Mouse (Mus musculus) ES-Bruce4 (cell line): Measurements from ENCODE around the gene Prkn. TPM values are rescaled to one million over a fixed set of nuclear protein-coding genes. Genes with fewer than 3 reads are reported as not detected.

ENCODE experiments used
- H3K27ac ChIP-seq: 2 replicates; pipeline ENCODE4 v1.5.1; 2012; ENCODE audit warnings: low read length, inconsistent platforms; ENCODE audit not compliant: insufficient read depth
- H3K27me3 ChIP-seq: 2 replicates; pipeline ENCODE4 v1.6.1; 2012; ENCODE audit warnings: mild to moderate bottlenecking, low read length, inconsistent platforms; ENCODE audit not compliant: control insufficient read depth, poor library complexity, insufficient read depth, severe bottlenecking
- H3K36me3 ChIP-seq: 2 replicates; pipeline ENCODE4 v1.6.1; 2012; ENCODE audit warnings: inconsistent platforms, mild to moderate bottlenecking, low read length, moderate library complexity; ENCODE audit not compliant: control insufficient read depth, poor library complexity, insufficient read depth, severe bottlenecking
- H3K4me1 ChIP-seq: one replicate; pipeline ENCODE4 v1.8.1; 2011; ENCODE audit warnings: low read length; ENCODE audit not compliant: control insufficient read depth, insufficient read depth
- H3K4me3 ChIP-seq: 2 replicates; pipeline ENCODE4 v1.5.1; 2011; ENCODE audit warnings: low read depth, mild to moderate bottlenecking, low read length
- H3K9ac ChIP-seq: 2 replicates; pipeline ENCODE4 v1.6.1; 2012; ENCODE audit warnings: low read depth, mild to moderate bottlenecking, inconsistent platforms; ENCODE audit not compliant: poor library complexity, severe bottlenecking
- H3K9me3 ChIP-seq: replicated peaks from 2 replicates; pipeline ENCODE4 v1.6.1; 2012; ENCODE audit warnings: mild to moderate bottlenecking, low read length, inconsistent platforms; ENCODE audit not compliant: control insufficient read depth, poor library complexity, insufficient read depth, severe bottlenecking
- CTCF ChIP-seq: IDR thresholded peaks from one replicate; pipeline ENCODE4 v1.8.1; 2011; ENCODE audit warnings: low read depth, low read length
- EP300 ChIP-seq: IDR thresholded peaks from 2 replicates; pipeline ENCODE4 v1.6.1; 2011; ENCODE audit warnings: low read depth, low read length; ENCODE audit not compliant: insufficient read depth
- POLR2A ChIP-seq: IDR thresholded peaks from one replicate; pipeline ENCODE4 v1.8.1; 2011; ENCODE audit warnings: low read length; ENCODE audit not compliant: insufficient read depth
- polyA plus RNA-seq: library from polyadenylated mRNA; stranded (reverse); fragments of >200 nt; gene quantifications from 2 replicates; pipeline ENCODE4 v1.2.4, GENCODE M21; 2011; ENCODE audit warnings: low read depth; ENCODE audit not compliant: missing spikeins, insufficient read depth, insufficient read length

The Prkn gene
- polyA plus RNA-seq, 1 experiment: 1.5 TPM

GRCm38 (mm10) chr17:11538826-11539225 lies 698.6 kb downstream of the Prkn start:
- H3K9me3 ChIP-seq: no peaks in the 10 kb centered on the region
- TF ChIP-seq EP300 (no peak), CTCF (no peak), POLR2A (no peak)
- no peak overlapping the region for H3K9ac ChIP-seq
- H3K4me3 ChIP-seq: no peak overlapping the region
- H3K27me3 ChIP-seq: no peaks in the 10 kb centered on the region
- no peaks in the 10 kb centered on the region for H3K36me3 ChIP-seq
- H3K4me1 ChIP-seq: peaks cover 1% of the 10 kb centered on the region
- H3K27ac ChIP-seq: no peak overlapping the region

GRCm38 (mm10) chr17:11541928-11542623 lies 701.9 kb downstream of the Prkn start:
- Histone ChIP-seq H3K4me1 (no peaks in the 10 kb centered on the region), H3K9ac (no peak overlapping the region), H3K27me3 (no peaks in the 10 kb centered on the region), H3K36me3 (no peaks in the 10 kb centered on the region), H3K4me3 (no peak overlapping the region), H3K27ac (no peak overlapping the region), H3K9me3 (no peaks in the 10 kb centered on the region)
- TF ChIP-seq CTCF (no peak), EP300 (no peak), POLR2A (no peak)

- Histone ChIP-seq H3K4me1 (no peaks in the 10 kb centered on the region), H3K9ac (no peak overlapping the region), H3K27ac (no peak overlapping the region)
These were observed 710.4 kb downstream of the Prkn start for GRCm38 (mm10) chr17:11550562-11550961.

GRCm38 (mm10) chr17:11565681-11566080 lies 725.5 kb downstream of the Prkn start:
- Histone ChIP-seq H3K27ac (no peak overlapping the region), H3K4me1 (no peaks in the 10 kb centered on the region), H3K9me3 (no peaks in the 10 kb centered on the region), H3K36me3 (no peaks in the 10 kb centered on the region), H3K27me3 (no peaks in the 10 kb centered on the region), H3K9ac (no peak overlapping the region), H3K4me3 (no peak overlapping the region)
- TF ChIP-seq CTCF (no peak), POLR2A (no peak), EP300 (no peak)

More at GRCm38 (mm10) chr17:11550562-11550961, 710.4 kb downstream of the Prkn start:
- no peak for TF ChIP-seq CTCF
- TF ChIP-seq EP300: no peak
- TF ChIP-seq POLR2A: no peak
- no peak overlapping the region for H3K4me3 ChIP-seq
- no peaks in the 10 kb centered on the region for H3K36me3 ChIP-seq
- no peaks in the 10 kb centered on the region for H3K27me3 ChIP-seq
- H3K9me3 ChIP-seq: no peaks in the 10 kb centered on the region

- H3K4me3 ChIP-seq: no peak overlapping the region
- no peaks in the 10 kb centered on the region for H3K36me3 ChIP-seq
- TF ChIP-seq CTCF: no peak
- TF ChIP-seq POLR2A: no peak
- TF ChIP-seq EP300: no peak
- no peaks in the 10 kb centered on the region for H3K27me3 ChIP-seq
- H3K9me3 ChIP-seq: no peaks in the 10 kb centered on the region
- no peaks in the 10 kb centered on the region for H3K4me1 ChIP-seq
- no peak overlapping the region for H3K9ac ChIP-seq
- H3K27ac ChIP-seq: no peak overlapping the region
These were observed 730.2 kb downstream of the Prkn start for GRCm38 (mm10) chr17:11570392-11570791.

GRCm38 (mm10) chr17:11573666-11574065 lies 733.5 kb downstream of the Prkn start:
- Histone ChIP-seq H3K27me3 (no peaks in the 10 kb centered on the region), H3K4me1 (no peaks in the 10 kb centered on the region), H3K27ac (no peak overlapping the region), H3K4me3 (no peak overlapping the region), H3K9ac (no peak overlapping the region), H3K36me3 (no peaks in the 10 kb centered on the region), H3K9me3 (0 out of 2 replicates have a peak, but pooled peaks cover 3% of the 10 kb centered on the region)
- no peak for TF ChIP-seq CTCF
- no peak for TF ChIP-seq EP300
- TF ChIP-seq POLR2A: no peak
